Mouse (Mus musculus): ENCODE measurements around the gene Uqcrh. TPM values are rescaled to one million over a fixed set of nuclear protein-coding genes. Genes with fewer than 3 reads are reported as not detected.

The Uqcrh gene
- polyA plus RNA-seq, 1 experiment from 2014 or later: 583 TPM

GRCm38 (mm10) chr4:116046604-116047003 lies 28.3 kb downstream of the Uqcrh start:
- H3K9me3 ChIP-seq (replicated peaks; ENCODE audit: control insufficient read depth, low read length): no peaks in the 10 kb centered on the region
- H3K27me3 ChIP-seq (replicated peaks; ENCODE audit: control insufficient read depth, insufficient read depth, low read length): no peaks in the 10 kb centered on the region
- no peak overlapping the region for H3K4me2 ChIP-seq (ENCODE audit: low read length)
- H3K36me3 ChIP-seq (ENCODE audit: control insufficient read depth, insufficient read depth, low read length): peaks cover 9% of the 10 kb centered on the region; the same call in 1 of the 2 replicates
- ATAC-seq (no peak), DNase-seq (ENCODE audit: low spot score) (no peak)
- no peaks in the 10 kb centered on the region for H3K4me1 ChIP-seq (ENCODE audit: control insufficient read depth, insufficient read depth, low read length)
- H3K4me3 ChIP-seq (ENCODE audit: low read depth, low read length): no peak overlapping the region
- H3K9ac ChIP-seq (ENCODE audit: low read length): no peak overlapping the region
- WGBS: 96% methylated on average over 2 of the region's 2 CpGs
- H3K27ac ChIP-seq (ENCODE audit: low read depth, low read length): no peak overlapping the region

DNA sequence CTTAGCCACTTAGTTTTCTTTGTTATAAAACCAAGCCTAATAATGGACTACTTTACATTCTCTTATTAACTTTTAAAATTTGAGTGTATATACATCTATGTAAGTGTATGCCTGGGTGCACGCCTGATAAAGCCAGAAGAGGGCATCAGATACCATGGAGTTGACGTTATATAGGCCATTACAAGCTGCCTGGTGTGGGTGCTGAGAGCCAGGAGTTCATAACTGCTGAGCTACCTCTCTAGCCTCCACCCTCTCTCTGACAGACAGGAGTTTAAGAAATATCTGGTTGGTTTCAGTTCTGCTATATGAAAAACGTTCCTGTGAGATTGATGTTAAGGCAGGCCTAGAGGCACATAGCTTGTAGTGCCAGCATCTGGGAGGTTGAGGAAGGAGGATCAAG lies 32.7 kb downstream of the Uqcrh start:
- H3K27ac ChIP-seq (ENCODE audit: low read depth, low read length): no peak overlapping the region
- H3K36me3 ChIP-seq (ENCODE audit: control insufficient read depth, insufficient read depth, low read length): peaks cover 15% of the 10 kb centered on the region
- no peak overlapping the region for H3K9ac ChIP-seq (ENCODE audit: low read length)
- H3K27me3 ChIP-seq (replicated peaks; ENCODE audit: control insufficient read depth, insufficient read depth, low read length): no peaks in the 10 kb centered on the region
- ATAC-seq (no peak), DNase-seq (ENCODE audit: low spot score) (no peak)
- no peak overlapping the region for H3K4me2 ChIP-seq (ENCODE audit: low read length)
- WGBS: 72% methylated on average over 3 of the region's 3 CpGs
- no peaks in the 10 kb centered on the region for H3K4me1 ChIP-seq (ENCODE audit: control insufficient read depth, insufficient read depth, low read length)
- no peaks in the 10 kb centered on the region for H3K9me3 ChIP-seq (replicated peaks; ENCODE audit: control insufficient read depth, low read length)
- no peak overlapping the region for H3K4me3 ChIP-seq (ENCODE audit: low read depth, low read length)

DNA sequence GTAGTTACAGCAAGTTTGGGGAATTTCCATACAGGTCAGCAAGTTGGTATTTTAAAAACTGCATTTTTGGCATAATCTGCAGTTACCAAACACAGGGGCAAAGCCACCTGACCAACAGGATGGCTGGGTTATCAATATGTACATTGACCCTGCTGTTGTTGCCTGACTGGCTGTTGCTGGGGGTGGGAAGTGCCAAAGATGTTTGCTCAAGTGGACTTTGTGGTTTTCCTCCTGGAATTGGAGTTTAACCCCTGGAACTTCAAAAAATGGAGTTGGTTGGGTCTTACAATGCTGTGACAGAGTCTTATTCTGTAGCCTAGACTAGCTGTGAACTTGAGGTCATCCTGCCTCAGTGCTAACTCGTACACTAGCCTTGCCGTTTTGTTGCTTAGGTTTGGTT lies 34.4 kb downstream of the Uqcrh start:
- Histone ChIP-seq H3K27me3 (replicated peaks; ENCODE audit: control insufficient read depth, insufficient read depth, low read length) (no peaks in the 10 kb centered on the region), H3K9ac (ENCODE audit: low read length) (no peak overlapping the region), H3K4me2 (ENCODE audit: low read length) (no peak overlapping the region), H3K27ac (ENCODE audit: low read depth, low read length) (no peak overlapping the region), H3K4me3 (ENCODE audit: low read depth, low read length) (no peak overlapping the region), H3K9me3 (replicated peaks; ENCODE audit: control insufficient read depth, low read length) (no peaks in the 10 kb centered on the region), H3K36me3 (ENCODE audit: control insufficient read depth, insufficient read depth, low read length) (peaks cover 17% of the 10 kb centered on the region), H3K4me1 (ENCODE audit: control insufficient read depth, insufficient read depth, low read length) (no peaks in the 10 kb centered on the region)
- DNase-seq (ENCODE audit: low spot score) (no peak), ATAC-seq (no peak)
- 86% methylated on average over 2 of the region's 2 CpGs for WGBS

- no peak overlapping the region for H3K4me2 ChIP-seq (ENCODE audit: low read length)
- DNase-seq (ENCODE audit: low spot score) (no peak), ATAC-seq (no peak)
- no peaks in the 10 kb centered on the region for H3K4me1 ChIP-seq (ENCODE audit: control insufficient read depth, insufficient read depth, low read length)
- no peaks in the 10 kb centered on the region for H3K9me3 ChIP-seq (replicated peaks; ENCODE audit: control insufficient read depth, low read length)
- WGBS: 86% methylated on average over 5 of the region's 5 CpGs
- peaks cover 26% of the 10 kb centered on the region for H3K36me3 ChIP-seq (ENCODE audit: control insufficient read depth, insufficient read depth, low read length)
- no peaks in the 10 kb centered on the region for H3K27me3 ChIP-seq (replicated peaks; ENCODE audit: control insufficient read depth, insufficient read depth, low read length)
- H3K27ac ChIP-seq (ENCODE audit: low read depth, low read length): no peak overlapping the region
- no peak overlapping the region for H3K4me3 ChIP-seq (ENCODE audit: low read depth, low read length)
- no peak overlapping the region for H3K9ac ChIP-seq (ENCODE audit: low read length)
Measured at GRCm38 (mm10) chr4:116033374-116033773, 41.5 kb downstream of the Uqcrh start.

DNA sequence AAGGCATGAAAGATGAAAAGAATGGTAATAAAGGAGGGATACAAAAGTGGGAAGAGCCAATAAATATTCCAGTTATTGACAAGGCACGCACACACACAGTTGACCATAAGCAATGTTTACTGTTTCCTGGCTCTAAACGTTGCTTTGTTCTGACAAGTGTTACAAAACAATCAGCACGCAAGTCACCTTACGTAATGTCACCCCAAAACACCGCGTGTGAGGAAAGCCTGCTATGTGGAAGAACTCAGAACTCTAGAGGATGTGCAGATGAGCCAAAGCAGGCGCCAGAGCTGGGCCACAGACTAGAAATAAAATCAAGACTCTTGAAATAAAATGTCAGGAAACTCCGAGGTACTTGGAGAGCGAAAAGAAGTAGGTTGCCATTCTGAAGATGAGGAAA lies 42.0 kb downstream of the Uqcrh start:
- peaks cover 25% of the 10 kb centered on the region for H3K36me3 ChIP-seq (ENCODE audit: control insufficient read depth, insufficient read depth, low read length)
- ATAC-seq (no peak), DNase-seq (ENCODE audit: low spot score) (no peak)
- H3K27ac ChIP-seq (ENCODE audit: low read depth, low read length): no peak overlapping the region
- H3K4me2 ChIP-seq (ENCODE audit: low read length): no peak overlapping the region
- no peak overlapping the region for H3K9ac ChIP-seq (ENCODE audit: low read length)
- H3K27me3 ChIP-seq (replicated peaks; ENCODE audit: control insufficient read depth, insufficient read depth, low read length): no peaks in the 10 kb centered on the region
- 89% methylated on average over 9 of the region's 9 CpGs for WGBS
- no peak overlapping the region for H3K4me3 ChIP-seq (ENCODE audit: low read depth, low read length)
- H3K9me3 ChIP-seq (replicated peaks; ENCODE audit: control insufficient read depth, low read length): no peaks in the 10 kb centered on the region
- no peaks in the 10 kb centered on the region for H3K4me1 ChIP-seq (ENCODE audit: control insufficient read depth, insufficient read depth, low read length)

DNA sequence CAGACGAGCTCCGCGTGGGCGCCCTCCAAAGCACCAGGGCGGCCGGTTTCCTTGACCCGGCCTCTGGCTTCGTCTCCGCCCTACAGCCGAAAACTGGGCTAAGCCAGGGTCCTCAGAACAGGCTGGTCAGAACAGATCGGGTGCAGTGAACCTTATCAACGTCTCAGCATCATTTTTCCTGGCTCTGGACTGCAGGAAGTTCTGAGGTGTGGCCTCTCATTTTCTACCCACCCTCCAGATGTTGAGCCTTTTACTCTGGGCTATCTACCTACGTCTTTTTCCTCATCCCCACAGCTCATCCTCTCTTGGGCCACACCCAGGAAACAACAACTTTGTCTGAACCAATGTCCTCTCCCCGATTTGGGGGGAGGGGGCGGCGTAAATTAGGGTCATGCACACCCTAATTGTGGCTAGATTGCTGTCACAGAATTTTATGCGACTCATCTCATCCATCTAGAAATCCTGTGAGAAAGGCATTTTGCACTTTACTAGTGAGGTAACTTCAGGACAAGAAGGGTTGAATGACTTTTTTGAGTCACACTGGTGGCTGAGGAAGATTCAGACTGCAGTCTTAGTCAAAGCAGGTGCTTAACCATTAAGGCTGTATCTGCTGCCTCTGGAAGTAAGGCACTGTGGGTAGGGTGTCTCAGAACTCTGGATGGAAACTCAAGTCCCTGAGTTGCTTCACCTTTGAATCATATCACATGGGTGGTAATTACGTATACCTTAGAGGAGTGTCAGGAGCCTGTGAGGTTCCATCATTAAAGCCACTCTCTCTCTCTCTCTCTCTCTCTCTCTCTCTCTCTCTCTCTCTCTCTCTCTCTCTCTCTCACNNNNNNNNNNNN lies 56.7 kb downstream of the Uqcrh start, which contains the start of gene Faah:
Faah (minus strand) TSS at position 25 of the 845 bp plus-strand sequence.
- Histone ChIP-seq H3K27ac (ENCODE audit: low read depth, low read length) (no peak within 1 kb of the TSS), H3K9ac (ENCODE audit: low read length) (peak within 1 kb of the TSS; percentile 76), H3K9me3 (replicated peaks; ENCODE audit: control insufficient read depth, low read length) (no peaks in the 10 kb centered on the region), H3K4me2 (ENCODE audit: low read length) (peak within 1 kb of the TSS; percentile 99), H3K27me3 (replicated peaks; ENCODE audit: control insufficient read depth, insufficient read depth, low read length) (peaks cover 51% of the 10 kb centered on the region), H3K4me1 (ENCODE audit: control insufficient read depth, insufficient read depth, low read length) (no peaks in the 10 kb centered on the region), H3K4me3 (ENCODE audit: low read depth, low read length) (peak within 1 kb of the TSS; percentile 71), H3K36me3 (ENCODE audit: control insufficient read depth, insufficient read depth, low read length) (no peaks in the 10 kb centered on the region)
- 6% methylated on average over 18 of the region's 18 CpGs for WGBS
- ATAC-seq (no peak; the same call in none of the 2 replicates), DNase-seq (ENCODE audit: low spot score) (no peak)

DNA sequence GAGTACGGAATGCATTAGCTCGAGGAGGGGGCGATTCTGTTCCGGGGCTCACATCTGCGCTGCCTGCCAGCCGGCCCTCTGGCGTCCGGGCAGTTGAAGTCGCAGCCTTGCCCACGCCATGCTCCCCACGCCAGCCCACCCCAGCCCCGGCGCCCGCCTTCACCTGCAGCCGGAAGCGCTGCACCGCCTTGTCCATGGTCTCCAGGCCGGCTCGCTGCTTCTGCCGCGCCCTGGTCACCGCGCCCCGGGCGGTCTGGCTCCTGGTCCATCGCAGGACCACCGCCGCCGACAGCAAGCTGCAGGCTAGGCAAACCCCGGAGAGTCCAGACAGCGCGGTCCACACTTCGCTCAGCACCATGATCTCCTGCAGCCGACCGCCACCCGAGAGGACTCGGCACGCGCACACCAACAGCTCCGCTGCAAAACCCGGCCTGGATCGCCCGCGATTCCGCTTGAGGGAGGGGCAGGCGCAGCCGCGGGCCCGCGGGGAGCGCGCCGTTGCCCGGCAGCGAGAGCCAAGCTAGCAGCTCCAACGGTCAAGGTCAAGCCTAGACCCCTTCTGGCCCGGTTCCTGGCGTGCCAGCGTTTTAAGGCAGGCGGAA lies 57.5 kb downstream of the Uqcrh start:
- no peak overlapping the region for H3K27ac ChIP-seq (ENCODE audit: low read depth, low read length)

More for the DNA sequence above, 57.5 kb downstream of the Uqcrh start:
- peaks cover 51% of the 10 kb centered on the region for H3K27me3 ChIP-seq (replicated peaks; ENCODE audit: control insufficient read depth, insufficient read depth, low read length)
- no peaks in the 10 kb centered on the region for H3K36me3 ChIP-seq (ENCODE audit: control insufficient read depth, insufficient read depth, low read length)
- DNase-seq (ENCODE audit: low spot score): peak; percentile 79
- H3K9ac ChIP-seq (ENCODE audit: low read length): peak overlapping the region; percentile 76
- peak overlapping the region; percentile 71 for H3K4me3 ChIP-seq (ENCODE audit: low read depth, low read length)
- no peaks in the 10 kb centered on the region for H3K9me3 ChIP-seq (replicated peaks; ENCODE audit: control insufficient read depth, low read length)
- peak overlapping the region; percentile 99 for H3K4me2 ChIP-seq (ENCODE audit: low read length)
- under 1% methylated on average over 59 of the region's 60 CpGs for WGBS
- H3K4me1 ChIP-seq (ENCODE audit: control insufficient read depth, insufficient read depth, low read length): no peaks in the 10 kb centered on the region
- peak; percentile 90 for ATAC-seq

All from forebrain, embryonic 14.5 days (tissue).